Mouse (Mus musculus) liver, adult 2 months (tissue): Measurements from ENCODE around the gene Pon3. TPM values are rescaled to one million over a fixed set of nuclear protein-coding genes. Genes with fewer than 3 reads are reported as not detected.

Source experiments
- DNase-seq: peaks from one replicate; pipeline ENCODE4 v3.0.0-alpha.2; 2011; ENCODE audit warnings: low read depth, low spot score; ENCODE audit errors: extremely low read depth
- H3K27ac ChIP-seq: fragments of 200-500 bp; replicated peaks from 2 replicates; pipeline ENCODE4 v1.5.1; 2012; ENCODE audit warnings: low read depth, mild to moderate bottlenecking, control low read depth, inconsistent platforms, low read length; ENCODE audit not compliant: insufficient read depth
- H3K27me3 ChIP-seq: fragments of 200-500 bp; 2 replicates; pipeline ENCODE4 v1.6.1; 2012; ENCODE audit warnings: mild to moderate bottlenecking, moderate library complexity, low read length, inconsistent platforms; ENCODE audit not compliant: control insufficient read depth, insufficient read depth
- H3K36me3 ChIP-seq: fragments of 200-500 bp; 2 replicates; pipeline ENCODE4 v1.6.1; 2012; ENCODE audit warnings: low read length, inconsistent platforms; ENCODE audit not compliant: control insufficient read depth, insufficient read depth
- H3K4me1 ChIP-seq: fragments of 200-500 bp; 2 replicates; pipeline ENCODE4 v1.6.1; 2011; ENCODE audit warnings: low read length; ENCODE audit not compliant: control insufficient read depth, insufficient read depth
- H3K4me3 ChIP-seq: fragments of 200-500 bp; 2 replicates; pipeline ENCODE4 v1.5.1; 2011; ENCODE audit warnings: low read depth, mild to moderate bottlenecking, control low read depth, low read length, moderate library complexity; ENCODE audit not compliant: insufficient read depth
- H3K79me2 ChIP-seq: fragments of 200-500 bp; 2 replicates; pipeline ENCODE4 v1.6.1; 2012; ENCODE audit warnings: inconsistent platforms, mild to moderate bottlenecking, low read length, moderate library complexity; ENCODE audit not compliant: control insufficient read depth, insufficient read depth
- H3K9ac ChIP-seq: fragments of 200-500 bp; 2 replicates; pipeline ENCODE4 v1.6.1; 2012; ENCODE audit warnings: low read depth, mild to moderate bottlenecking, control low read depth, inconsistent platforms, low read length
- CTCF ChIP-seq: fragments of 200-500 bp; IDR thresholded peaks from 2 replicates; pipeline ENCODE4 v1.5.1; 2011; ENCODE audit warnings: low read depth, low read length, control low read depth
- POLR2A ChIP-seq: fragments of 200-500 bp; IDR thresholded peaks from 2 replicates; pipeline ENCODE4 v1.6.1; 2011; ENCODE audit warnings: low read length, control low read depth; ENCODE audit not compliant: insufficient read depth; ENCODE audit errors: extremely low read depth
- WGBS: fragments of 180-500 bp; shearing (Covaris S2); methylation state at CpG from one replicate; pipeline ENCODE4 v1.1.7; 2018; 5-methylcytosine and 5-hydroxymethylcytosine counted together
- polyA plus RNA-seq: library from polyadenylated mRNA; depleted of rRNA; stranded (reverse); fragments of >200 nt; gene quantifications from 2 replicates; pipeline ENCODE4 v1.2.3, GENCODE M21; 2012; rRNA removed
- total RNA-seq: library from RNA; depleted of rRNA; stranded (reverse); fragments of >200 nt; gene quantifications from 2 replicates; pipeline ENCODE4 v1.2.3, GENCODE M21; 2014; rRNA removed

The Pon3 gene
- total RNA-seq (136 and 148 TPM in 2 replicates), polyA plus RNA-seq (32.2 and 38.5 TPM in 2 replicates)

DNA sequence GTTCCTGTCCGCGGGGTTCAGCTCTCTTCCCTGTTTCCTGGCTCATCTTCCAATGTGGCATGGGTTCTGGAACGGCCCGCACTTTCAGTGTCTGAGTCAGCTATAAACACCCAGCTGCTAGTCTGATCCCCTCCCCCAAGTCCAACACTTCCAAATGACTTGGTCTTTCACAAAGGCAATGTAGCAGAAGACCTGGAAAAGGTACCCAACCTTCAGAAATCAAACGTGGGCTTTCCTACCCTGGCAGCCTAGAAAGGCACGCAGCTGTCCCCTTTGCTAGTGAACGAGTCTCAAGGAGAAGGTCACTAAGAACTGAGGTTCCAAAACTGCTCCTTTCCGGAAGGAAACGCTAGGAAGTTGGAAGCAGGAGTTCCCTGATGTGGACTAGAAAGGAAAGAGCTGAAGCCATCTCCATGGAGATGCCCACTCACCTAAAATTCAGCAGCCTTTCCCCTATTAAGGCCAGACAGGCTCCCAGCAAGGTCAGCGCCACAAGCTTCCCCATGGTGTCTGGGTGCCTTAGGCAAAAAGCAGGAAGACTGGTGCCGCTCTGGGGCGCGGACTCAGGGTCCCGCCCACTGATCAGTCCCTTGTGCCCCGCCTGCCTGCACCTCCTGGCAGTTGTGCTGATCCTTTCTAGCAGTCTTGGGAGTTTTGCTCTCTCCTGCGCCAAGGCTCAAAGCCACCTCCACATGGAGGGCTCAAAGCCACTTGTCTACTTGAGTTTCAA is at the start of gene Pon3:
Gene Pon3 (minus strand): TSS at position 565 of the 730 bp plus-strand sequence.
- Histone ChIP-seq H3K79me2 (no peaks in the 10 kb centered on the region), H3K27me3 (no peaks in the 10 kb centered on the region), H3K4me1 (peaks cover 7% of the 10 kb centered on the region), H3K9ac (peak within 1 kb of the TSS; percentile 88), H3K4me3 (peak within 1 kb of the TSS; percentile 86), H3K27ac (peak within 1 kb of the TSS; percentile 91), H3K36me3 (peaks cover 11% of the 10 kb centered on the region; the same call in 1 of the 2 replicates)
- peak; percentile 69 for TF ChIP-seq POLR2A
- TF ChIP-seq CTCF: no peak
- WGBS: 2% methylated on average over 16 of the region's 16 CpGs
- DNase-seq: peak; percentile 79

DNA sequence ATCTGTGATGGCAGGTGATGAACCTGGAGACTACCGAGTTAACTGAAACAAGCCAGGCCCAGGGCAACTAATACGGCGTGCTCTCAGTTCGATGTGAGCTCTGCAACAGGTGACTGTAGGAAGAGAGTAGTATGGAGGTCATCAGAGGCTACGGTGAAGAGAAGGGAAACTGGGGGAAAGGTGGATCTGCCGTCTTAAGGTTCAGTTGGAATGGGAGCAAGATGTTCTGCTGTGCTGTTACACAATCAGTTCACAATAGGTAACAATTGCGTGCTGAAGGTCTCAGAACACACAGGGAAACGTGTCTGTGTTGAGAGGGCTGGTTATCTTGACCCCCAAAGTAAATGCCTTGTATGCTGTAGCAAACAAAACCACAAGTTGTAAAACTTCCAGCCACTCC is 48.9 kb upstream of the Pon3 start:
- H3K27me3 ChIP-seq: no peaks in the 10 kb centered on the region
- no peak overlapping the region for H3K27ac ChIP-seq
- TF ChIP-seq CTCF (no peak), POLR2A (no peak)
- WGBS: 86% methylated on average over 8 of the region's 8 CpGs
- no peak for DNase-seq
- H3K4me3 ChIP-seq: no peak overlapping the region
- H3K9ac ChIP-seq: no peak overlapping the region
- H3K79me2 ChIP-seq: no peaks in the 10 kb centered on the region
- H3K36me3 ChIP-seq: no peaks in the 10 kb centered on the region
- no peaks in the 10 kb centered on the region for H3K4me1 ChIP-seq

DNA sequence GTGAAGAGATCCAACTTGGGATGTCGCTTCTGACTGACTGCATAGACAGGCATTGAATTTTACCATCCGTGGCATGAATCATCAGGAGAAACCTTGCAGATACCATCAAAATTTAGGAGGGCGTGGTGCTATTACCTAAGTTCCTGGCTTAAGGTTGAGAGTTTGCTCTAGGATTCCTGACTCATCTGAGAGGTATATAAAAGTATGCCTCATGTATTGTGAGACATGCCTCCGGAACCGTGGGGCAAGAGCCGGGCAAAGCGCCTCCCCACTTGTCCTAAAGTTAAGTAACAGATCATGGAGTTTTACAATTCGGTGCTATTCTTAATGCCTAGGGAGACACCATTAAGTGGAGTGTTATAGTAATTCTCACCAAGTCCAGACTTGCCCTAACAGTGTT is 44.5 kb upstream of the Pon3 start:
- H3K4me1 ChIP-seq: no peaks in the 10 kb centered on the region
- no peak overlapping the region for H3K4me3 ChIP-seq
- TF ChIP-seq CTCF (no peak), POLR2A (no peak)
- WGBS: 91% methylated on average over 8 of the region's 8 CpGs
- DNase-seq: no peak
- no peak overlapping the region for H3K9ac ChIP-seq
- no peaks in the 10 kb centered on the region for H3K36me3 ChIP-seq
- H3K79me2 ChIP-seq: peaks cover 10% of the 10 kb centered on the region; the same call in 1 of the 2 replicates
- no peak overlapping the region for H3K27ac ChIP-seq
- no peaks in the 10 kb centered on the region for H3K27me3 ChIP-seq

DNA sequence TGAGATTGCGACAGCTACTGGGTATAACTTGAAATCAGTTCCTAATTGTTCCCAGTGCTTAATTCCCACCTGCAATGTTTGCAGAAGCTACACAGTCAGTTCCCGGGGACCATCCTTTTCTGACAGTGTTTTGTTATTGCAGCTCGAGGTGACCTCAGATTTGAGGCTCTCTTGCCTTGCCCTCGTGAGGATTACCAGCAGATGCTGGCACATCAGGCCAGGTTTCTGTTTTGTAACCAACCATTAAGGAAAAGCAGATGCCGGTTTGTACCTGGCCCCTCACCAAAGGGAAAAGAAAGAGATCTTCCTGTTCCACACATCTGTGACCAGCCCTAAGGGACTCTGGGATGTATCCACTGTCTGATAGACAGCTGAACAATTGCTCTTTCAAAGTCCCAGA is 43.5 kb upstream of the Pon3 start:
- Histone ChIP-seq H3K4me3 (no peak overlapping the region), H3K27ac (no peak overlapping the region), H3K27me3 (no peaks in the 10 kb centered on the region), H3K36me3 (no peaks in the 10 kb centered on the region), H3K79me2 (peaks cover 17% of the 10 kb centered on the region; the same call in 1 of the 2 replicates), H3K9ac (no peak overlapping the region), H3K4me1 (0 out of 2 replicates have a peak, but pooled peaks cover 1% of the 10 kb centered on the region)
- WGBS: 83% methylated on average over 5 of the region's 5 CpGs
- TF ChIP-seq POLR2A: no peak
- TF ChIP-seq CTCF: no peak
- DNase-seq: no peak

DNA sequence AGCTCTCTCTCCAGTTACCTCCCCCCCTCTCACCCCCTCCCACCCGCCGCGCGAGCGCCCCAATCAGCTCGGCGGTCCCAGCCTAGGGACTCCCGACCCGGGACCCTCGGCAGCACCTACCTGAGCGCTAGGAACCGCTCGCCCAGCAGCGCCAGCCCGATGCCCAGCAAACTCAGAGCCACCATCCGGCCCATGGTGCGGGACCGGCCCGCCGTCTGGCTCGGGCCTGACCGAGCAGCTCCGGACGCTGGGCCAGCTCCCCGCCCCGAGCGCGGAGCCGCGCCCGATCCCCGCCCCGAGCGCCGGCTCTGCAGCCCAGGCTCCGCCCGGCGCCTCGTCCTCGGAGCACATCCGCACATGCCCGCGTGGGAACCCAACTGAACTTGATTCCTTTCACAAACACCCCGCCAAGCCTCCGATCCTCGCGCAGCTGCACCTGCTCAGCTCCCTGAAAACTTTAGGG is 42.0 kb upstream of the Pon3 start, which contains the start of gene Pon2:
Gene Pon2 (minus strand): TSS at position 364 of the 463 bp plus-strand sequence.
- Histone ChIP-seq H3K27me3 (no peaks in the 10 kb centered on the region), H3K36me3 (no peaks in the 10 kb centered on the region), H3K27ac (peak within 1 kb of the TSS; percentile 83), H3K4me1 (0 out of 2 replicates have a peak, but pooled peaks cover 2% of the 10 kb centered on the region), H3K4me3 (peak within 1 kb of the TSS; percentile 78), H3K79me2 (peaks cover 23% of the 10 kb centered on the region; the same call in 1 of the 2 replicates), H3K9ac (peak within 1 kb of the TSS; percentile 92)
- peak; percentile 66 for DNase-seq
- TF ChIP-seq CTCF (no peak), POLR2A (peak; percentile 82)
- WGBS: under 1% methylated on average over 43 of the region's 47 CpGs

DNA sequence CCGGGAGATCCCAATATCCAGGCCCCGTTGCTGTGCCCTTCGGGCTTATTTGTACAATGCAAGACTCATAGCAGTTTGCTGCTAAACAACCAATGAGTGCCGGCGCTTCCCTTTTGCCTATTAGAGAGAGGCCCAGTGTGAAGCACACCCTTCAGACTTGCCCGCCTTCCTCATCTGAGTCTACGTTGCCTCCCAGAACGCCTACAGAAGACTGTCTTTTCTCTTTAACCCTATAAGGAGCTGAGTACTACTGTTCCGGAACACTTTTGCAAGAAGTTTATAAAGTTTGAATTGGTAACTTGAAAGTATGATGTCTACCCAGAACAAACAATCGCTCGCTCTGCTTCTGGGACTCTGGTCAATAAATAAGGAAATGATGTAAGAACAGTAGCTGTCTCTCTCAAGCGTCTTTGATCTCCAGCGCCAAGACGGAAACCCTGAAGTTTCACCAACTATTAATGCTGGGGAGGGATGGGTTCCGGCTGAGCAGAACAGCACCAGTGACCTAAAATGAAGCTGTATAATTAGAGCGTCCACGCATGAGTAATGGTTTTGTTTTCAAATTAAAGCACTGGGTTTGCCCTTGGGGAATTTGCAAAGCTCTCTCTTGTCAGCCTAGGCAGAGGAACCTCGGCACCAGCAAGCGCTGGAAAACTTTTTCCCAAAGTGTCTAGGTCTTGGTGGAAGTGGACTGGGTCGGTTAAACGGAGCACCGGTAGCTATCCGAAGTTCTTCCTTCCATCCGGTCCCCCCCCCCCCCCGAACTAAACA is 41.4 kb upstream of the Pon3 start:
- Histone ChIP-seq H3K79me2 (peaks cover 23% of the 10 kb centered on the region; the same call in 1 of the 2 replicates), H3K36me3 (no peaks in the 10 kb centered on the region), H3K27ac (peak overlapping the region; percentile 83), H3K27me3 (no peaks in the 10 kb centered on the region), H3K4me3 (peak overlapping the region; percentile 78), H3K9ac (peak overlapping the region; percentile 92), H3K4me1 (0 out of 2 replicates have a peak, but pooled peaks cover 2% of the 10 kb centered on the region)
- TF ChIP-seq POLR2A (no peak), CTCF (no peak)
- WGBS: 1% methylated on average over 25 of the region's 25 CpGs
- DNase-seq: peak; percentile 82
